Mouse (Mus musculus) MEL (cell line): ENCODE results near the gene Epo. TPM values are rescaled to one million over a fixed set of nuclear protein-coding genes. Genes with fewer than 3 reads are reported as not detected.
A peak's percentile ranks its signal among the peaks of the same experiment; 100 is the strongest.

Experiments used
- DNase-seq: peaks from one replicate; pipeline ENCODE4 v3.0.0; 2011; ENCODE audit warnings: low read depth, low spot score
- H3K27ac ChIP-seq: 2 replicates; pipeline ENCODE4 v1.5.1; 2012; ENCODE audit warnings: low read depth, mild to moderate bottlenecking, control low read depth, low read length, moderate library complexity; ENCODE audit not compliant: control insufficient read depth
- H3K27me3 ChIP-seq, 2 experiments: fragments of 150-350 bp in 1 of 2; sonication (generic) in 1 of 2; 2 replicates each; pipeline ENCODE4 v1.6.1; 2012; ENCODE audit warnings: low read length in 2 of 2, mild to moderate bottlenecking in 2 of 2, improper control_type of control experiment in 1 of 2, moderate library complexity in 1 of 2; ENCODE audit not compliant: insufficient read depth in 2 of 2, control insufficient read depth in 1 of 2
- H3K36me3 ChIP-seq, 2 experiments: 2 replicates each; pipeline ENCODE4 v1.6.1; 2012 to 2014; ENCODE audit warnings: low read length in 2 of 2, improper control_type of control experiment in 1 of 2, inconsistent platforms in 1 of 2, mild to moderate bottlenecking in 1 of 2; ENCODE audit not compliant: insufficient read depth in 2 of 2, control insufficient read depth in 1 of 2
- H3K4me1 ChIP-seq, 2 experiments: fragments of 150-350 bp in 1 of 2; sonication (generic) in 1 of 2; 2 replicates each; pipeline ENCODE4 v1.6.1; 2012; ENCODE audit warnings: low read length in 2 of 2, improper control_type of control experiment in 1 of 2, mild to moderate bottlenecking in 1 of 2; ENCODE audit not compliant: insufficient read depth in 2 of 2, control insufficient read depth in 1 of 2
- H3K4me3 ChIP-seq, 2 experiments: fragments of 150-350 bp in 1 of 2; sonication (generic) in 1 of 2; 2 replicates each; pipeline ENCODE4 v1.5.1; 2012; ENCODE audit warnings: low read depth in 2 of 2, low read length in 2 of 2, mild to moderate bottlenecking in 2 of 2, moderate library complexity in 2 of 2, control low read depth in 1 of 2, improper control_type of control experiment in 1 of 2; ENCODE audit not compliant: control insufficient read depth in 1 of 2, insufficient read depth in 1 of 2
- H3K79me2 ChIP-seq: 2 replicates; pipeline ENCODE4 v1.6.1; 2012; ENCODE audit warnings: mild to moderate bottlenecking, low read length, moderate library complexity; ENCODE audit not compliant: control insufficient read depth, poor library complexity, insufficient read depth
- H3K9ac ChIP-seq: 2 replicates; pipeline ENCODE4 v1.6.1; 2012; ENCODE audit warnings: low read depth, mild to moderate bottlenecking, control low read depth, low read length, moderate library complexity; ENCODE audit not compliant: control insufficient read depth, poor library complexity, severe bottlenecking
- H3K9me3 ChIP-seq: fragments of 150-350 bp; sonication (generic); replicated peaks from 2 replicates; pipeline ENCODE4 v1.6.1; 2012; ENCODE audit warnings: mild to moderate bottlenecking, low read length, improper control_type of control experiment, moderate library complexity; ENCODE audit not compliant: insufficient read depth
- CHD1 ChIP-seq: IDR thresholded peaks from 2 replicates; pipeline ENCODE4 v1.6.1; 2012; ENCODE audit warnings: low read depth, mild to moderate bottlenecking, inconsistent platforms, low read length, improper control_type of control experiment
- CHD2 ChIP-seq: IDR thresholded peaks from 2 replicates; pipeline ENCODE4 v1.6.1; 2011; ENCODE audit warnings: low read length, improper control_type of control experiment
- ELF1 ChIP-seq: IDR thresholded peaks from 2 replicates; pipeline ENCODE4 v1.6.1; 2014; ENCODE audit warnings: low read depth, mild to moderate bottlenecking, inconsistent platforms, low read length, improper control_type of control experiment, moderate library complexity
- EP300 ChIP-seq, 2 experiments: IDR thresholded peaks; 2 replicates each; pipeline ENCODE4 v1.6.1; 2011; ENCODE audit warnings: improper control_type of control experiment in 2 of 2, low read length in 2 of 2, low read depth in 1 of 2, mild to moderate bottlenecking in 1 of 2
- GABPA ChIP-seq: IDR thresholded peaks from 2 replicates; pipeline ENCODE4 v1.6.1; 2012; ENCODE audit warnings: low read depth, mild to moderate bottlenecking, inconsistent platforms, low read length, improper control_type of control experiment, moderate library complexity
- GATA1 ChIP-seq: IDR thresholded peaks from 2 replicates; pipeline ENCODE4 v1.6.1; 2011; ENCODE audit warnings: low read depth, low read length, improper control_type of control experiment
- JUND ChIP-seq: IDR thresholded peaks from 2 replicates; pipeline ENCODE4 v1.6.1; 2011; ENCODE audit warnings: low read depth, mild to moderate bottlenecking, improper control_type of control experiment, low read length
- KAT2A ChIP-seq: conservative IDR thresholded peaks from 2 replicates; pipeline ENCODE4 v1.6.1; 2012; ENCODE audit warnings: low read depth, low read length, improper control_type of control experiment, inconsistent platforms
- MAFK ChIP-seq: IDR thresholded peaks from 2 replicates; pipeline ENCODE4 v1.6.1; 2011; ENCODE audit warnings: low read depth, mild to moderate bottlenecking, low read length, improper control_type of control experiment, borderline replicate concordance
- MAZ ChIP-seq: IDR thresholded peaks from 2 replicates; pipeline ENCODE4 v1.6.1; 2012; ENCODE audit warnings: low read depth, mild to moderate bottlenecking, inconsistent platforms, low read length, improper control_type of control experiment
- MXI1 ChIP-seq: IDR thresholded peaks from 2 replicates; pipeline ENCODE4 v1.6.1; 2011; ENCODE audit warnings: mild to moderate bottlenecking, low read depth, low read length, improper control_type of control experiment
- MYC ChIP-seq: IDR thresholded peaks from 2 replicates; pipeline ENCODE4 v1.6.1; 2011; ENCODE audit warnings: low read depth, mild to moderate bottlenecking, low read length, improper control_type of control experiment, moderate library complexity
- NELFE ChIP-seq: IDR thresholded peaks from 2 replicates; pipeline ENCODE4 v1.6.1; 2011; ENCODE audit warnings: low read depth, low read length, improper control_type of control experiment
- NRF1 ChIP-seq: IDR thresholded peaks from 2 replicates; pipeline ENCODE4 v1.6.1; 2014; ENCODE audit warnings: low read depth, mild to moderate bottlenecking, inconsistent platforms, low read length, improper control_type of control experiment, moderate library complexity; ENCODE audit not compliant: poor library complexity, insufficient read depth, severe bottlenecking
- POLR2AphosphoS2 ChIP-seq: IDR thresholded peaks from 2 replicates; pipeline ENCODE4 v1.6.1; 2011; ENCODE audit warnings: low read length, improper control_type of control experiment
- RCOR1 ChIP-seq: IDR thresholded peaks from 2 replicates; pipeline ENCODE4 v1.6.1; 2012; ENCODE audit warnings: low read depth, mild to moderate bottlenecking, inconsistent platforms, low read length, improper control_type of control experiment
- SIN3A ChIP-seq: IDR thresholded peaks from 2 replicates; pipeline ENCODE4 v1.6.1; 2012; ENCODE audit warnings: low read length, improper control_type of control experiment, inconsistent platforms
- SMC3 ChIP-seq: IDR thresholded peaks from 2 replicates; pipeline ENCODE4 v1.6.1; 2011; ENCODE audit warnings: low read depth, low read length, improper control_type of control experiment
- TAL1 ChIP-seq: IDR thresholded peaks from 2 replicates; pipeline ENCODE4 v1.6.1; 2012; ENCODE audit warnings: mild to moderate bottlenecking, inconsistent platforms, low read length, moderate library complexity, mixed read lengths
- TBP ChIP-seq: IDR thresholded peaks from 2 replicates; pipeline ENCODE4 v1.8.0; 2011; ENCODE audit warnings: low read depth, low read length, improper control_type of control experiment
- TCF12 ChIP-seq: IDR thresholded peaks from 2 replicates; pipeline ENCODE4 v1.6.1; 2014; ENCODE audit warnings: low read depth, mild to moderate bottlenecking, inconsistent platforms, low read length, improper control_type of control experiment, moderate library complexity
- USF1 ChIP-seq: IDR thresholded peaks from 2 replicates; pipeline ENCODE4 v1.6.1; 2014; ENCODE audit warnings: low read depth, mild to moderate bottlenecking, inconsistent platforms, low read length, improper control_type of control experiment, moderate library complexity
- ZNF384 ChIP-seq: IDR thresholded peaks from 2 replicates; pipeline ENCODE4 v1.6.1; 2012; ENCODE audit warnings: low read depth, mild to moderate bottlenecking, inconsistent platforms, low read length, improper control_type of control experiment
- polyA plus RNA-seq, 2 experiments: library from polyadenylated mRNA; stranded (reverse) in 1 of 2; unstranded in 1 of 2; fragments of >175 nt in 1 of 2; fragments of >200 nt in 1 of 2; gene quantifications; 2 replicates each; pipeline versions ENCODE4 v1.2.1 to v1.2.4; 2012; ENCODE audit warnings: low replicate concordance in 2 of 2, low read depth in 1 of 2; ENCODE audit not compliant: insufficient read length in 2 of 2, insufficient read depth in 1 of 2, missing spikeins in 1 of 2
- total RNA-seq: library from RNA; depleted of rRNA; stranded (reverse); fragments of 300-350 nt; gene quantifications from 2 replicates; pipeline ENCODE4 v1.2.3, GENCODE M21; 2012

Epo gene
- total and polyA plus RNA-seq, 3 experiments = not detected

GRCm38 (mm10) chr5:137532808-137533116 is 280 bp downstream of the Epo start:
- no peak for DNase-seq
- Histone ChIP-seq H3K9me3 (no peaks in the 10 kb centered on the region), H3K9ac (peak overlapping the region; percentile 98), H3K4me1 (peaks cover 4 to 5% of the 10 kb centered on the region in 2 experiments; a peak in 1 of 4 replicates), H3K79me2 (peaks cover 28% of the 10 kb centered on the region), H3K27me3 (no peaks in the 10 kb centered on the region), H3K36me3 (peaks cover 0 to 6% of the 10 kb centered on the region in 2 experiments; a peak in 3 of 4 replicates)
- TF ChIP-seq MYC (peak; percentile 8; the same call in 1 of the 2 replicates), GATA1 (no peak), MXI1 (peak; percentile 25; the same call in 1 of the 2 replicates), ELF1 (peak; percentile 75)
- TF ChIP-seq, all 39 proteins: peak for 3
- H3K4me3 ChIP-seq = peak overlapping the region; percentile 78 to 99
- H3K27ac ChIP-seq = peak overlapping the region; percentile 89

GRCm38 (mm10) chr5:137532131-137532807 is 773 bp downstream of the Epo start:
- Histone ChIP-seq H3K4me3 (peak overlapping the region; percentile 78 to 99), H3K79me2 (peaks cover 28% of the 10 kb centered on the region), H3K9ac (peak overlapping the region; percentile 98), H3K9me3 (no peaks in the 10 kb centered on the region), H3K36me3 (peaks cover under 1 to 6% of the 10 kb centered on the region in 2 experiments), H3K4me1 (peaks cover 4 to 5% of the 10 kb centered on the region in 2 experiments; a peak in 1 of 4 replicates), H3K27ac (peak overlapping the region; percentile 89), H3K27me3 (no peaks in the 10 kb centered on the region)
- DNase-seq = peak; percentile 63
- no peak for TF ChIP-seq CHD2
- TF ChIP-seq NELFE = no peak
- TF ChIP-seq ELF1 = no peak
- no peak for TF ChIP-seq ZNF384
- TF ChIP-seq MAZ = 0 out of 2 replicates have a peak, but pooled peaks have one; percentile 37
- TF ChIP-seq KAT2A = no peak
- no peak for TF ChIP-seq CHD1
- no peak for TF ChIP-seq RCOR1
- no peak for TF ChIP-seq MAFK
- peak; percentile 67 for TF ChIP-seq SIN3A

- peak overlapping the region; percentile 89 for H3K27ac ChIP-seq
- peak; percentile 58 for DNase-seq
- H3K4me3 ChIP-seq = peak overlapping the region; percentile 78 to 99
- peaks cover 4 to 5% of the 10 kb centered on the region in 2 experiments; a peak in 1 of 4 replicates for H3K4me1 ChIP-seq
- no peaks in the 10 kb centered on the region for H3K27me3 ChIP-seq
- H3K79me2 ChIP-seq = peaks cover 28% of the 10 kb centered on the region
- H3K9me3 ChIP-seq = no peaks in the 10 kb centered on the region
- peak overlapping the region; percentile 98 for H3K9ac ChIP-seq
- H3K36me3 ChIP-seq = peaks cover 2 to 6% of the 10 kb centered on the region in 2 experiments
- TF ChIP-seq CHD1 (no peak), TAL1 (no peak), TCF12 (0 out of 2 replicates have a peak, but pooled peaks have one; percentile 30), JUND (no peak), MAZ (no peak), KAT2A (no peak), TBP (no peak), POLR2AphosphoS2 (no peak), USF1 (no peak), EP300 (IDR thresholded peaks at IDR 0.05; ENCODE audit: low read depth in 1 of 2, low read length in 2 of 2) (0 out of 4 replicates have a peak, but pooled peaks of 1 of the 2 experiments have one; percentile 10), GATA1 (no peak), ELF1 (no peak), MYC (no peak), GABPA (no peak), SMC3 (no peak), NRF1 (no peak)
Measured at GRCm38 (mm10) chr5:137531414-137532130, 1.5 kb downstream of the Epo start.
